Mouse (Mus musculus) cortical plate, adult 2 months (tissue): ENCODE data around the gene Tle4.

Experiments used
- CTCF ChIP-seq: fragments of 200-500 bp; IDR thresholded peaks from 2 replicates; pipeline ENCODE4 v1.5.1; 2011; ENCODE audit warnings: mild to moderate bottlenecking, control low read depth, low read length; ENCODE audit not compliant: insufficient read depth; ENCODE audit errors: extremely low read depth
- POLR2A ChIP-seq: fragments of 200-500 bp; IDR thresholded peaks from 2 replicates; pipeline ENCODE4 v1.6.1; 2011; ENCODE audit warnings: mild to moderate bottlenecking, low read length, control low read depth; ENCODE audit not compliant: insufficient read depth; ENCODE audit errors: extremely low read depth

- TF ChIP-seq CTCF (no peak), POLR2A (no peak)
Observed at GRCm38 (mm10) chr19:14466020-14466419, 131.8 kb downstream of the Tle4 start.
